Mouse (Mus musculus) heart, postnatal 25 days (tissue): ENCODE data around the gene Rab12. TPM values are rescaled to one million over a fixed set of nuclear protein-coding genes. Genes with fewer than 3 reads are reported as not detected.

Source experiments
- DNase-seq: peaks from one replicate; pipeline ENCODE4 v3.0.0; 2022; ENCODE audit warnings: low spot score
- intact Hi-C: fragments of 180-260 bp; cut with DNase I; formaldehyde crosslinking; loops from one replicate; pipeline ENCODE4 v1.15.1; 2025
- total RNA-seq, 2 experiments: library from RNA; stranded (reverse); gene quantifications; 2 replicates each; pipeline ENCODE4 v1.2.3; 2021

Rab12 gene
- total RNA-seq, 2 experiments from 2014 or later: 206 to 221 TPM

DNA sequence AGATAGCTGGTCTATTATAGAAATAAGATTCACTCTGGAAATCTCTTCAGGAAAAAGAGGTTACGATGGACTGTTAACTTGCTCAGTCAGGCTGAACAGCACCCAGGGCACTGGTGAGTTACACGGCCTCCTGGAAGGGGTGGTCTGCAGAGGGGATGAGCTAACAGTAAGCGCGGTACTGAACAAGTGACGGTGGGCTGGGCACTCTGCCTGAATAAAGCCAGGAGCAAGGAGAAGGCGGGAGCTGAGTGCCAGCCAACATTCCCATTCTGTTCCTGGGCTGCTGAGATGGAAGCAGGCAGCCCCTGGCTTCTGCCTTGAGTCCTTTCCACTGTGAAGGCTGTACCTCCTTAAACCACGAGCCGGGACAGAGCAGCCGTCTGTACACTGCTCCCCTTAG, 16.1 kb downstream of the Rab12 start:
- DNase-seq: no peak
- intact Hi-C loops: no loop called here

DNA sequence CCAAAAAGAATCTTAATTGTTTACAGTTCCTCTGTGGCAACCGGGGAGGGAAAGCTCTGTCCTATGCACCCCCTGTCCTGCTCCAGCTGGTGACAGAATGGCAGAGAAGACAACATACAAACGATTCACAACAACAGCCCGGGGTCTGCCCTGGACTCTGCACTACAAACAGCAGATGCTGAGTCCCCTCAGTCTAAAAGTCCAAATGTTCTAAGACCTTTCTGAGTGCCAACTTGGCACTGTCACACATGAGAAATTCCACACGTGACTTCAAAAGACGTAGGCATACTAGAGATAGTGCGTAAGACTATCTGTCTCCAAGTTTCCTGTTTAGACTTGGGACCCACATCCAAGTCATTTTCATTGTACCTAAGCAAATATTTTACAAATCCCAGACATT, 16.7 kb downstream of the Rab12 start:
- intact Hi-C loops: no loop called here
- DNase-seq: no peak

DNA sequence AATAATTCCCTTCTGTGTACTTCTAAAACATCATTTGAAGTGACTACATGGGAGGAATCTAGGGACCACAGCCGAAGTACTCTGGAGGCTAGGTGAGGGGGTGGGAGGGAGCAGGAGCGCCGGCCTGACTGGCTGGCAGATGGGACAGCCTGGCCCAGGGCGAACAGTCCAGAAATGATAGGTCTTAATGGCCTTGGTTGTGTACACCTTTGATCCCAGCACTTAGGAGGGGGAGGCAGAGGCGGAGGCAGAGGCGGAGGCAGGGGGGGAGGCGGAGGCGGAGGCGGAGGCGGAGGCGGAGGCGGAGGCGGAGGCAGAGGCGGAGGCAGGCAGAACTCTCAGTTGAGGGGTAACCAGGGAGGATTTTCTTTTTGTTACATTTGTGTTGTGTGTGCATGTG, 20.9 kb downstream of the Rab12 start:
- intact Hi-C loops: no loop called here
- no peak for DNase-seq

DNA sequence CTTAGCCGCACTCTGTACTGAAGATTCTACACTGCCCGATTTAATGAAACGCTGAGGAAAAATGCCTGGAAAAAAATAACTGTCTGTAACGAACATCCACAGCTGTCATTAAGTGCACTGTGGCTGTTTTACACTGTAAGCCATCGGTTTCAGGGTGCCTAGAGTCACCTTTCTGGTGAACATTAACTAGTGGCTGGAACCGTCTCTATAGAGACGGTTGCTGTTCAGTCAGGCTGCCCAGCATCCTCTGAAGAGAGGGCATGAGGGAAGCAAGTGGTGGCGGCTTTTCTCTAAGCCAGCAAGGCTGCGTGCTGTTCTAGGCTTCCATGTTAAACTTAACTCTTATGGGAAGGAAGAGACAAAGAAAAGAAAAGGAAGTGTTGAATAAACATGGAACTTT, 22.9 kb downstream of the Rab12 start:
- intact Hi-C loops: no loop called here
- DNase-seq: no peak

DNA sequence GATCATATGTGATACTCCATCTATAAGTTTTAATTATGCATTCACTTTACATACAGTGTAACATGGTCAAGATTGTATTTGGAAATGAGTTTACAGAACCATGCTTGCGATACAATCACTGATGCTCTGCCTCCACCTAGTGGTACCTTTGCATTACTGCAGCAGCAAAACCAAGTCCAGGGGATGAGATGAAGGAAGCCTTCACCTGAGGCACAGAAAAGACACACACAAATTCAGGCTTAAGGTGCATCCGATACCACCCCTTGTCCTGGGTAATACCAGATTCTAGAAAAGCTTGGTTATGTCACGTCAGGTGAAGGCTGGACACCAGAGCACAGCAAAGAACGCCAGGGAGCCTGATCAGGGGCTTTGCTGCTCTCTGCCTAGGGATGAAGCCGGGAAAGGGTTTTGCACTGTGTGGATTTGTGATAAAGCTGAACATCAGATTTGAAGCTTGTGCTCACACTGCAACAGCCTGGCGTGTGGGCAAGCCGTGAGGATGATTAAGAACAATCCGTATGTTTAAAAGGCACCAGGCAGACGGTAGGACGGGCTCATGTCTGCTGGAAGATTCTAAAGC, 29.4 kb downstream of the Rab12 start:
- DNase-seq: no peak
- intact Hi-C loops: loop anchor here (1.0 to 2.0 kb wide), 2 partner anchors 39 to 255 kb away; no protein-coding TSS in a partner anchor

DNA sequence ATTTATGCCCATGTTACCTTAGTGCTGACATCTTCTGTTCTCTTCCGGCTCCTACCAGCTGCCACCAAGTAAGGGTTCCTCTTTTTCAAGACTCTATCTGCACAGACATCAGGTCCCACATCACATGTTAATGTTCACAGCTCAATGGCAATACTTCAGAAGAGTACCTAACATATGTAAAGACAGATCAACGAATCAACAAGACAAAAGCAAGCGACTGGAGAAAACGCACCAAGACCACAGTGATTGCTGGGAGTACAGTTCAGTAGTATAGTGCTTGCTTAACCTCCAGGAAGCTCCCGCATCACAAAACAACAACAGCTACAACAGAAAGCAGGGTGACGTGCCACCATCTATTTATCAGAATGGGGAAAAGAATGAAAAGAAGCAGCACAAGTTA, 33.0 kb downstream of the Rab12 start:
- intact Hi-C loops: loop anchor here (5.0 kb wide), 1 partner anchor 334 kb away; no protein-coding TSS in a partner anchor
- DNase-seq: no peak

DNA sequence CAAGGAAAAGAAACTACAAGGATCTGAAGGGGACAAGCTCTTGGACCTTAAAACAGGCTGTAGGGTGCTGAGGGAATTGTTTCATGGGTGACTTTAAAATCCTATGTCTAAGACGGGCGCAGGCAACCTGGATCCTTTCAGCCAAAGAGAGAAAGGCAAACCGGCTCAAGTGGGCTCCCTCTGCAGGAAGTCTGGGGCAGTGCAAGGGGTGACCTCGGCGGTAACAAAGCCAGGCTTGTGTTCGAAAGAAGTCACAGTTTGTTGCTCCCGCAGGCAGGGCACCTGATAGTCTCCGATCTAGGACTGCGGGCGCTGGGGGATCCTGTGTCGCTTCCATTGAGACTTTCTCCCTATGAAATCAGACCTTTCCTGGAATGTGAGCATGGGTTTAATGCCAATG, 33.8 kb downstream of the Rab12 start:
- no peak for DNase-seq
- intact Hi-C loops: loop anchor here (1.0 to 5.0 kb wide), 2 partner anchors 250 to 333 kb away; no protein-coding TSS in a partner anchor

DNA sequence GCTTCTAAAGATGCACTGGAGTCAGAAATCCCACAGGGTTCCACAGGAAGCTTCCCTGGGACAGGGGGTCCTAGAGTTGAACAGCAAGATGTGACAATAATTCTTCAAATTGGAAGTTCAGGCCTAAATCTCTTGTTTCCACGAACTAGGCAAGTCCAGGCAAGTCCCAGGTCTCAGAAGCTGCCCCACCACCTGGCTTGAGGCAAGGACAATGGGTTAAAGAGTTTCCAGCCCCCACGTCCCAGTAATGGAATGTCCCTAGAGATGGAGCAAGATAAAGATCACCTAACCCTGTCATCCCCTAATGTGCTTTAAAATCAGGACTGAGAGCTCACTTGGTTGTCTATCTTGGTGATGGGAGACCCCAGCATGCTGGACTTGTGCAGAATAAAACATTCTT, 34.6 kb downstream of the Rab12 start:
- DNase-seq: no peak
- intact Hi-C loops: loop anchor here (1.0 to 5.0 kb wide), 2 partner anchors 250 to 333 kb away; no protein-coding TSS in a partner anchor

DNA sequence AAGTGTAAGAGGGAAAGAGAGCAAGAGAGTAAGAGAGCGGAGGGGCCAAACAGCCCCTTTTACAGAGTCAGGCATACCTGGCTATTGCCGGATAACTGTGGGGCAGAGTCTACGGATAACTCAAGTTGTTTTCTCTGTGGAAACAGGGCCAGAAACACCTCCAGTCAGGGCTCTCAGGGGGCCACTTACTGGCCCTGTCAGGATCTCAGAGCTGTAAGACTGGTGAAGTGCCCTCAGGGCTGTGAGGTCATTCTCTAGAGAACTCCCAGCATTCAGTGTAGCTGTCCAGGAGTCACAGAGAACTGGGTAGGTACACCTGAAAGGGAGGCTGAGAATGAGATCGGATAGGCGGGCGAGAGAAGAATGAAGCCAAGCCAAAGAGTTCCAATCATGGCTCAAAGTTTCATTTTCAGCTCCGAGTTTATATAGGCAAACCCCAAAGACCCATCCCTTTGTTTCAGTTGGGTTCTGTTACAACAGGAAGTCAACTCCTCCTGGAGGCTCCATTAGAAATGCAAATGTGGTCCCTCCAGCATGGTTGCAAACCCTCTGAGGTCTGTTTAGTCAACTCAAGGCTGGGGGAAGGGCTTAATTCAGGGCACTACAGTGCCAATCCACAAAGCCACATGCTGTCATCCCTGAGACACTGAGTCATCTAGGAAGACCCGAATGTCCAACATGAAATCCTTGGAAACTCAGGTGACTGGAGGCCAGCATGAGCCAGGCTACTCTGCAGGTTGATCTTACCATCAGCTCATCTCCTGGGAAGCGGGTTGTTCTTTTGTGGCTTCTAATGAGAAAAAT, 35.7 kb downstream of the Rab12 start:
- intact Hi-C loops: no loop called here
- no peak for DNase-seq

DNA sequence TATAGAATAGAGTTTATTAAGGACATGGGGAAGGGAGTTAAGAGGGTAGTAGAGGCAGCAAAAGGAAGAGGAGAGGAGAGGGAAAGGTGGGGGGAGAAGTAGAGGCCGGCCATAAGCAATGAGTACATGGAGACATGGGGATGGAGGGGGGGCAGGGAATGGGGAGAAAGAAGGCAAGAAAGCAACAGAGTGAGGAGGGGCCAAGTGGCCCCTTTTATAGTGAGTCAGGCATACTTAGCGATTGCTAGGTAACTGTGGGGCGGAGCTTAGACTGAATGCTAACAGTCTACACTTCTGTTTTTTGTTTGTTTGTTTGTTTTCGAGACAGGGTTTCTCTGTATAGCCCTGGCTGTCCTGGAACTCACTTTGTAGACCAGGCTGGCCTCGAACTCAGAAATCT, 38.2 kb downstream of the Rab12 start:
- intact Hi-C loops: no loop called here
- DNase-seq: no peak

DNA sequence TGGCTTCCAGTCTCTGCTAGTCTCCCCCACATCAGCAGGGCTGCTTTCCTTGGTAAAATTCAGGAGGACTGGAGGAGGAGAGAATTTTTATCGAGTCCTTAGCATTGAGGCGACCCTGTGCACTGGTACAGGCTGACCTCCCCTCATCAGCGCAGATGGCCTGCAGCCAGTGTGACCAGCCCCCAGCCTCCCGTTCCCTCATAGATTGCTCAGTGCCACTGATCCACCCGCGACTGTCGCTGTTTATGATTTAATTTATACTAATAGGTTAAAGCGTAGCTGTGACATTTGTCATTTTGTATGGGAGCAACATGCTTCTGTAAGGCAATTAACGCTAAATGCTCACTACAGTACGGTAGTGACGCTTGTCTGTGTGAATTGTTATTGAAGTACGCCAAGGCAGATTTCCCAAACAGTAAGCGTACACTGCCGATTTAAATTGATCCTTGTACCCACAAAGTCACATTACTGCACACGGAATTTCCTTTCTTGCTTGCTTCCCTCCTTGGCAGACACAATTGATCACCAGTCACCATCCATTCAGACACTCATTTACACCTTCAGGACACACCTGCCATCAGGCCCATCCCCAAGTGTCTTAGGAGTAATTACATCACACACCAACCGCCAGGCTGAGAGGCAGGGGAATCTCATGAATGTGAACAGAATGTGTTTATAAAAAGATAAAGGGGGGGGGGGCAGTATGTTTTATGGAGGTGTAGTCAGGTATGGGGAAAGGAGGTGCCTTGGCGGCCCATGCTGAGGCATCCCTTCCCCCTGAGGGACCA, 38.8 kb downstream of the Rab12 start:
- intact Hi-C loops: no loop called here

DNA sequence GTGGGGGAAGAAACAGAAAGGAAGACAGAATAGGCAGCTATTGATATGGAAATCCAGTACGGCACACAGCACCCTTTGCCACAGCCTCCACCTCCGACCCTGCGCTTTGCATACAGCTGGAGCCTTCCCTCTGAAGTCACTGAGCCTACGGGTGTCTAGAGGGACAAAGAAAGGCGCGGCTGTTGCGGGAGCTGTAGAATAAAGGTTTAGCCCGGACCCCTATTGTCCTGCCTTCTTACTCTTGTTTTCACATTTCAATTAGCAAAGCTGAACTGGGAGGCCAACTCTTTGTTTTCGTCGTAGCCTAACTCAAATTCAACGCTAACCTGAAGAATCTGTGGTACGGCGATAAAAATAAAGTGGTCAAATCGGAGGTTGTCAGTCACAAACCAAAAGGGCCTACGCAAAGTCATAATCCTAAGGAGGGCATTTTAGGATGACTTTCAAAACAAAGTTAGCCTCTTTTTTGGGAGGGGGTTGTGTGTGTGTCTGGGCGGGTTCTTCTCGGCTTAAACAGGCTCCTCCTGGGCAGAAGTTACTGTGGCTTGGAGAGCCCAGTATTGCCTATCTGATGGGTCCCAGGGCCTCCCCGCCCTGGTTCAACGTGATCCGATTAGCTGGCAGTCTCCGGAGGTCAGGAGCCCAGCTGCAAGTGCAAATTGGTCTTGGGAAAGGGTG, 39.6 kb downstream of the Rab12 start:
- intact Hi-C loops: no loop called here
- DNase-seq: no peak

More for the DNA sequence above, 38.8 kb downstream of the Rab12 start:
- DNase-seq: no peak

DNA sequence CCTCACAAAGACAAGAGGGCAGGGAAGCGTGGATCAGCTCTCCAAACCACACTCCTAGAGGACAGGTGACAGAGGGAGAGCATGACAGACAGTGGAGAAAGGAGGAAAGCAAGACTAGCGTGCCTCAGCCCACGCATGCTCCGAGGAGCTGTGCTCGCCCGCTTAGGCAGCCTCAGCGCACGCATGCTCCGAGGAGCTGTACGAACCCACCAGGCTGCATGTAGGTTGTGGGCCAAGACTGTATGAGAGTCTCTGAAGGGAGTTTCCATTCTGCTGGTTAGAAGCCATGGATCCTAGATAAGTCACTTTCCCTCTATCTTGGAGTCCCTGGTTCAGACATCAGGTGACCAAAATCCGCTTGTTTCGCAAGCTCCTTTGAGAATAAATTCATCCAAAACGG, 40.2 kb downstream of the Rab12 start:
- no peak for DNase-seq
- intact Hi-C loops: no loop called here

DNA sequence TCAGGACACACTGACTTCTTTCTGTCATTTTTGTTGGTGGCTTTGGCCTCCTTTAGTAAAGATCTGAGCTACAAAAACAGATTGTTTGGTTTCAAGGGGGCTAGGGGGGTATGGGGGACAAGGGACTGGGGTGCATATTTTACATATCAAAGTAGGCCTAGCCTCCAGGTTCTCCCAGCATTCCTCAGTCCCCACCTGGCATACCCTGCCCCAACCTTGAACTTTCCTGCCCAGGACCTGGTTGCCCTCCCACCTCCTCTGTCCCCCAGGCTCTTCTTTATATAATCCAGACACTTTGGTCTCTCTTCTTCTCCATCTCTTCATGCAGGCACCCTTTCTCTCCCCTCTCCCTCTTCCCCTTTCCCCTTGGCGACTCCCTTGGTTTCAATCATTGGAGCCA, 46.3 kb downstream of the Rab12 start:
- no peak for DNase-seq

DNA sequence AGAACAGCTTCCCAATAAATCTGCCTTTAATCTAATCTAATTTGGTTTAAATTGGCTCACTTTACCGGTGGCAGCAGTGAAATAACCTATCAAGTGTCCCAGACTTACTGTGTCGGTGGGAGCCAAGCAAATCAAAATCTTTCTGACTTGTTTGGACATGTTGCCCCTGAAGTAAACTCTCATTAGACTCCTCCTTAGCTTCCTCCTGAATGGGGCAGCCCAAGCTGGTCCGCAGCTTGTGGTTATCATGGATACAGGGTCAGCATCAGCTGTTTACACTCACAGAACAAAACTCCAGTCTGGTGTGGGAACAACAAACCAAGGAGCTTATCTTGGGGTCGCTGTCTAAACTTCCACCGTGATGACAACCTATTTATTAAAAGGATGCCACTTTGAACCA, 47.8 kb downstream of the Rab12 start:
- no peak for DNase-seq
- intact Hi-C loops: no loop called here

More for the DNA sequence above, 46.3 kb downstream of the Rab12 start:
- intact Hi-C loops: no loop called here

DNA sequence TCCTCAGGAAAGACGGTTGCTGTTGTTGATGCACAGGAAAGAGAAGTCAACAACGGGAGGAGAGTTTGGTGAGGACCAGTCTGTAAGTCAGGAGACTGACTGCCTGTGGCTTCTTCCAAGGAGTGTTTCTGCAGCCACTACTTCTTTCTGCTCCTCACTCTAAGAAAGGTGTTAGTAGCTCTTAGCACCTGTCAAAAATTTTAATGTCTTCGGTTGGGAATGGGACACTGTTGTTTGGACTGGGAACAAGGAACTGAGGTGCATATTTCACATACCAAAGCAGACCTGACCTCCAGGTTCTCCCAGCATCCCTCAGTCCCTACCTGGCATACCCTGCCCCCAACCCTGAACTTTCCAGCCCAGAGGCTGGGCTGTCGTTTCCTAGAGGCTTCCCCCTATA, 48.3 kb downstream of the Rab12 start:
- intact Hi-C loops: no loop called here
- DNase-seq: no peak

DNA sequence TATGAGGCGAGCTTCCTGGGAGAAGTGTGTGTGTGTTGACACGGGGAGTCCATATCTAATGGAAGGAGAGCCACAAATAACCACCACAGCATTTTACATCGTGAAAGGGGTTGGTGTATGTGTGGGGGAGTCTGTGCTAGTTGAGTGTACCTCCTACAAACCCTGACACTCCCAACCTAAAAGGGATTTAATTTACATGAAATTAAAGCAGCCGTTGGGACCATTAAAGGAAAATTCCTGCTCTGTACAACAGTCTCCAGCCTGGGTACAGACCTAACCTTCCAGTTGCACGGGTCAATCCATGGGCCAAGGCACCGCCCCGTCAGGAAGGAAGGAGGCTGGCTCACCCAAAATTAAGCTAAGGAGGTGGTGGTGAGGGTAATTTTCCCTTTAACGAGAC, 49.5 kb downstream of the Rab12 start:
- no peak for DNase-seq
- intact Hi-C loops: no loop called here

DNA sequence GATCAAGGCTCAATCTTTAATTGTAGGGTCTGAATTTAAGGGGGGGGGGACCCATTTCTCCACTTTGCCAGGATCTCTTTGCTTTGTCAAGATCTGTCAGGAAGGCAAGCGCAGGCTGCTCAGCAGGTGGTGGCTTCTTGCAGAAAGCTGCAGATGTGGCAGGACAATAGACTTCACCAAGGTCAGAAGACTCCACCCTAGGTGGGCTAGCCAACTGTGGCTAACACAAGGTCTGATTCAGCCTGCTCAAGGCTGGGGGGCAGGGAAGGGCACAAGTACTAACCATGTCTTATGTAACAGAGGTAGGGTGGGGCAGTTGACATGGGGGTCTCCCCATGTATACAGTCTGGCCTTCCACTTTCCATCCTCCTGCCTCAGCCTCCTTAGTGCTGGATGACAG, 62.3 kb downstream of the Rab12 start:
- intact Hi-C loops: no loop called here
- DNase-seq: no peak

DNA sequence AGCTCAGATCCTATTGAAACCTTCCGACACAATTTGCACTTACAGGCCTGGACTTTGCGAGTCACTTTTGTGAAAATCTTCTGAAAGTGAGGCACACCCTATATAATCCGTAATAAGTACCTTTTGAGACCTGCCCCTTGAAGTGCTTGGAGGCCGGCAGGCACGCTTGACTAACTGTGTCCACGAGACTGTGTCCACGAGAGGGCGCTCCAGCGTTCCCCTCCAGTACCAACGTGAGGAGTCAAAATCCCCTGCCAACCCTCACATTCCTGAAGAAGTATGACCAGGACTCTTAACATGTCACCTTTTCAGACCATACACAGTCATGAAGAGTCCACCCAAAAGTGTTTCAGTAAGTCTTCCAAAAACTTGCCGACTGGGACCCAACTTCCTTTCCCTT, 68.4 kb downstream of the Rab12 start:
- DNase-seq: peak; percentile 31
- intact Hi-C loops: loop anchor here (2.0 kb wide), 1 partner anchor 40 kb away; no protein-coding TSS in a partner anchor

DNA sequence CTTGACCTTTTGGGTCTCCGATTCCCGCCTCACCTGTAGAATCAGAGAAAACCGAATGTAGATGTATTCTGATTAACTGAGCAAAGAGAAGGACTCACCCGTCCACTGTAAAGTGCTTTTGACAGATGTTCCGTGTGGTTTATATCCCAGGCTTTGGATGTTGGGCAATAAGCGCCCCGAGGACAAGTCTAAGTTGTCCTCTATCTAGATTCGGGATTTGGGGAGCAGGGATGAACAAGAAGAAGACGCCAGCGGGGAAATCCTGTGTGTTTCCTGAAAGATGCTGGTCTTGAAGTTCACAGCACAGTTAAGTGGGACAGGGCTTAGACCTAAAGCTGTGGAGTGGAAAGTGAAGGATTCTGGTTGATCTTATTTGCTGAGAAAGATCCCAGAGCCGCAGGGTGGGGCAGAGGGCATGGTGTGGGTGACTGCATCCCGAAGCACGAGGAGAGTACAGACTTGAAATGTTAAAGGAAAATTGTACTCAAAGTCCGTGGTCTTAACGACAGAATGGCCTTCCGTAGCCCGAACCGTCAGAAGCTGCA, 68.9 kb downstream of the Rab12 start:
- no peak for DNase-seq
- intact Hi-C loops: loop anchor here (2.0 kb wide), 1 partner anchor 40 kb away; no protein-coding TSS in a partner anchor
